Mouse (Mus musculus) neural tube, embryonic 12.5 days (tissue): ENCODE data around the gene Nr0b2. TPM values are rescaled to one million over a fixed set of nuclear protein-coding genes. Genes with fewer than 3 reads are reported as not detected.

Experiments used
- ATAC-seq: fragments of 200-750 bp; cut with Nextera tagmentation; 2 replicates; pipeline ENCODE4 v1.8.0; 2017; ENCODE audit warnings: low read depth, mild to moderate bottlenecking, moderate TSS enrichment, moderate library complexity; ENCODE audit not compliant: low FRiP score
- H3K27ac ChIP-seq: fragments of 300-500 bp; sonication (generic); 2 replicates; pipeline ENCODE4 v1.5.1; 2016
- H3K27me3 ChIP-seq: fragments of 300-500 bp; sonication (generic); replicated peaks from 2 replicates; pipeline ENCODE4 v1.6.1; 2016; ENCODE audit warnings: mild to moderate bottlenecking
- H3K36me3 ChIP-seq: fragments of 300-500 bp; sonication (generic); 2 replicates; pipeline ENCODE4 v1.6.1; 2016; ENCODE audit warnings: mild to moderate bottlenecking
- H3K4me1 ChIP-seq: fragments of 300-500 bp; sonication (generic); 2 replicates; pipeline ENCODE4 v1.6.1; 2016
- H3K4me2 ChIP-seq: fragments of 300-500 bp; sonication (generic); replicated peaks from 2 replicates; pipeline ENCODE4 v1.6.1; 2016; ENCODE audit warnings: mild to moderate bottlenecking
- H3K4me3 ChIP-seq: fragments of 300-500 bp; sonication (generic); 2 replicates; pipeline ENCODE4 v1.5.1; 2016
- H3K9ac ChIP-seq: fragments of 300-500 bp; sonication (generic); 2 replicates; pipeline ENCODE4 v1.6.1; 2016; ENCODE audit warnings: mild to moderate bottlenecking
- H3K9me3 ChIP-seq: fragments of 300-500 bp; sonication (generic); 2 replicates; pipeline ENCODE4 v1.6.1; 2016; ENCODE audit warnings: mild to moderate bottlenecking
- WGBS: fragments of 180-500 bp; shearing (Covaris S2); methylation state at CpG from one replicate; pipeline ENCODE4 v1.1.7; 2016; 5-methylcytosine and 5-hydroxymethylcytosine counted together
- microRNA-seq: library from miRNA; unstranded; fragments of <30 nt; microRNA quantifications from one replicate; pipeline ENCODE4, GENCODE M21; 2017
- polyA plus RNA-seq: library from polyadenylated mRNA; unstranded; fragments of >200 nt; fragmentation: Nextera tagmentation; extraction: Ambion mirVana; gene quantifications from 2 replicates; pipeline ENCODE4 v1.2.1, GENCODE M21; 2016

The Nr0b2 gene
- polyA plus RNA-seq, 1 experiment from 2014 or later, result not detected

DNA sequence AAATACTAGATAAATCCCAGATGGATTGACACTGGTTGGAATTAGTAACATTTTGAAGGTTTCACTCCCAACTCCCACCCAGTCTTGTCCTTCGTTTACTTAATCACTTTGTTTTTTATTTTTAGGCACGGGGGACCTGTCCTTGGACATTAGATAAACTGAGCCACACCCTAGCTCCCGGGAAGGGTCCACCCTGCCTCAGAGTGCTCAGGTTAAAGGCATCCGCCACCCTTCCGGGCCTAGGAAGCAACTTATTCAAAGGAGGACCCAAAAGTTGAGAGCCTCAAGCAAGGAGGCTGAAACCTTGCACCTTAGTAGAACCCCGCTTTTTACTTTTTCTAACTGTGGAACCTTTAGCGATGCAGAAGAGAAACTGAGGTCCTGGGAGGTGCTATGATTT, 45.9 kb downstream of the Nr0b2 start:
- Histone ChIP-seq H3K9ac (peak overlapping the region; percentile 53; the same call in 1 of the 2 replicates), H3K9me3 (no peaks in the 10 kb centered on the region), H3K4me3 (peak overlapping the region; percentile 40), H3K4me1 (peaks cover 16% of the 10 kb centered on the region), H3K36me3 (peaks cover 6% of the 10 kb centered on the region; the same call in 1 of the 2 replicates), H3K27me3 (peaks cover 58% of the 10 kb centered on the region), H3K27ac (no peak overlapping the region), H3K4me2 (peak overlapping the region; percentile 68)
- ATAC-seq, result no peak
- 25% methylated on average over 7 of the region's 7 CpGs for WGBS

DNA sequence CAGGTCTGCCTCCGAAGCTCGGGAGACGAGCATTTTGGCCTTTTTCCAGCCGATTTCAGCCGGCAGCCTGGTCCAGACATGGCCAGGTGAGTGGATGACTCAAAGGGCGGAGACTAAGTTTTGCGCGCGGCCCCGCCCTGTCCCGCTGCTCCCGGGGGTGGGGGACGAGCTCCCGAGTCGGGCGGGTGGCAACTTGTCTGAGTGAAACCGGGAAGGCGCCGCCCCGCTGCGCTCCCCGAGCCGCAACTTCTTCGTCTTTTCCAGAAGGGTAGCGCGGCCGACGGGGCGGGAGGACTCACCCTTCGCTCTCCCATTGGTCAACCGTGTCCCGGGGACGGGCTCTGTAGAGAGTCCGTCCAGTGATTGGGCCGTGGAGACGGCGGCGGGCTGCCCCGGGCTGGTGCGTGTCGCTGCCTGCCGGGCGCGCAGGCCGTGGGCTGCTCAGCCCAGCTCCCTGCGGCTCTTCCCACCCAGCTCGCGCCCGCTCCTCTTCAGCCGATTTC, 46.4 kb downstream of the Nr0b2 start:
- H3K4me3 ChIP-seq, result peak overlapping the region; percentile 40
- no peak overlapping the region for H3K27ac ChIP-seq
- peaks cover 8% of the 10 kb centered on the region; the same call in 1 of the 2 replicates for H3K36me3 ChIP-seq

DNA sequence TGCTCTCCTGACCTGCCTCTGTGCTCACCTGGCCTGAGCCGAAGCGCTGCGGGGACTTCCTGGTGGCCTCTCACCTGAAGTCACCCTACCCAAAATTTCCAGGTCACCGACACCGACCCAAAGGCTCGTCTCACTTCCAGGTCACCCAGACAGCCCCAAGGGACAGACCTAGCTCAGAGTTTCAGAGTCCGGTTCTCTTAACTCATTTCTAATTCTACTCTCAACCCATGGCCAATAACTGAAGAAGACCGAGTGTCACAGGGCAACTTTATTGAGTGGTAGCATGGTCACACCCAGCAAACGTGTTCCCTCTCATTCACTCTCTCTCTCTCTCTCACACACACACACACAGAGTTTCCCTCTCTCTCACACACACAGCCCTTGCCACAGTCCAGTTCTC, 47.1 kb downstream of the Nr0b2 start:
- Histone ChIP-seq H3K27ac (no peak overlapping the region), H3K4me1 (peaks cover 16% of the 10 kb centered on the region), H3K4me3 (peak overlapping the region; percentile 40; the same call in 1 of the 2 replicates), H3K36me3 (peaks cover 9% of the 10 kb centered on the region; the same call in 1 of the 2 replicates), H3K4me2 (peak overlapping the region; percentile 68), H3K9me3 (no peaks in the 10 kb centered on the region), H3K9ac (peak overlapping the region; percentile 21; the same call in 1 of the 2 replicates), H3K27me3 (peaks cover 58% of the 10 kb centered on the region)
- 19% methylated on average over 9 of the region's 9 CpGs for WGBS
- no peak for ATAC-seq

More for the DNA sequence above, 46.4 kb downstream of the Nr0b2 start:
- H3K4me2 ChIP-seq, result peak overlapping the region; percentile 68
- ATAC-seq, result peak; percentile 88
- H3K9me3 ChIP-seq, result no peaks in the 10 kb centered on the region
- H3K27me3 ChIP-seq, result peaks cover 58% of the 10 kb centered on the region
- H3K4me1 ChIP-seq, result peaks cover 16% of the 10 kb centered on the region
- WGBS, result under 1% methylated on average over 50 of the region's 50 CpGs
- H3K9ac ChIP-seq, result peak overlapping the region; percentile 53

DNA sequence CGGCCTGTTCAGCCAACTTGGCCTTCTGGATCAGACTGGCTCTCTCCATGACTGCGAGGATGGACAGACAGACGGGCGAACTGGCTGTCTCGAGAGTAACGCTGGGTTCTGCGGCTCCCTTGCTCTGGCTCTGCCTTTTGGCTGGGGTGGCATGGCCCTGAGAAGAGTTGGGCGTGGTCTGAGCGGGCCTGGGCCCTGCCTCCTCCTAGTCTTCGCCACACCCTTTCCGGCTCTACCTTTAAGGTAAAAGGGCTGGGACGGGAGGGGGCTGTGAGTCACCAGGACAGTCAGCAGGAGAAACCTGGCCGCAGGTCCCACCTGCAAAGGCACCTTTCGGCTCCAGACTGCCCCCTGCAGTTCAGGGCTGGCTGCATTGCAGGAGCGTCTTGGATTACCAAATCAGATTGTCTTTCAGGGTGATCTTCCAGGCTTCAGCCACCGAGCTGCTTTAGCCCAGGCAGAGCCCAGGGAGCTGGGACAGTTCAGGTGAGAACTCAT, 48.6 kb downstream of the Nr0b2 start, which contains the start of gene Sfn:
Gene Sfn, minus strand, starts transcription at position 448 of the 498 bp plus-strand sequence.
- Histone ChIP-seq H3K27ac (no peak within 1 kb of the TSS), H3K27me3 (peaks cover 58% of the 10 kb centered on the region), H3K36me3 (peaks cover 22% of the 10 kb centered on the region), H3K4me1 (peaks cover 16% of the 10 kb centered on the region), H3K9ac (no peak within 1 kb of the TSS), H3K9me3 (no peaks in the 10 kb centered on the region), H3K4me2 (peak within 1 kb of the TSS; percentile 16; the same call in 1 of the 2 replicates), H3K4me3 (no peak within 1 kb of the TSS)
- ATAC-seq, result no peak
- 2% methylated on average over 16 of the region's 16 CpGs for WGBS

DNA sequence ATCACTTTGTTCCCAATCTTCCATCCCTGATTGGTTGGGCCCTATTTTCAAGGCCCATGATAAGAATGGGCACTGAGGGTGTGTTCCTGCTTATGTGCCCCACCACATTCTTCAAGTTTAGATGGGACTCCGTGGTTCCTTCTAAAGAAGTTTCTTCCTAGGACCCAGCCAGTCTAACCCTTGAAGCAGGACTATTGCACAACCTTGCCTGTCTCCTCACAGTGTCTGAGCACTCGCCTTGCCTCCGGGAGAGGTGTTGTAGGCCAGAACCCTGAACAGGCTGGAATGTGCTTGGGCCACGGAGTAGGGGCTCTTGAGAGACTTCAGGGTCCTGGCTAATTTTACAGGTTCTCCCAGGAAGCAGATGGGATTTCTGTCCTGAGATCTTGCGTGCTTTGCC, 49.9 kb downstream of the Nr0b2 start:
- Histone ChIP-seq H3K27ac (no peak overlapping the region), H3K27me3 (peaks cover 55% of the 10 kb centered on the region), H3K4me3 (no peak overlapping the region), H3K9ac (no peak overlapping the region), H3K9me3 (no peaks in the 10 kb centered on the region), H3K4me2 (no peak overlapping the region), H3K36me3 (peaks cover 32% of the 10 kb centered on the region), H3K4me1 (peaks cover 16% of the 10 kb centered on the region)
- 91% methylated on average over 5 of the region's 5 CpGs for WGBS
- no peak for ATAC-seq

DNA sequence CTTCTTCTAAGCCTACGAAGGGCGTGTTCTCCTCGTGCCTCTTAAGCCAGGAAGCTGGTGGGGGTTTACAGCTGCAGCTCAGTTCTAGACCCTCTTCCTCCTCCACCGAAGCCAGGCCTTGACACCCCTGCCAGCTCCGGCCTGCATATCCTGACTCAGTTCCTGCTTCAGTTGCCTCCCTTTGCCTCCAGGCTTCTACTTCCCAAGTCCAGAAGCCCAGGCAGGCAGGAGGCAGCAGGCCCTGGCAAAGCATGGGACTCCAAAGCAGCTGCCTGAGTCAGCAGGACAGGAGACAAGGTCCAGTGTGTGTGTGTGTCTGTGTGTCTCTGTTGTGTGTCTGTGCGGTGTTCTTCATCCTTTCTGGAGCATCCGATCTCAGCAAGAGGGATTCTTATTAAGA, 51.0 kb downstream of the Nr0b2 start:
- WGBS, result 90% methylated on average over 7 of the region's 7 CpGs
- H3K9ac ChIP-seq, result no peak overlapping the region

DNA sequence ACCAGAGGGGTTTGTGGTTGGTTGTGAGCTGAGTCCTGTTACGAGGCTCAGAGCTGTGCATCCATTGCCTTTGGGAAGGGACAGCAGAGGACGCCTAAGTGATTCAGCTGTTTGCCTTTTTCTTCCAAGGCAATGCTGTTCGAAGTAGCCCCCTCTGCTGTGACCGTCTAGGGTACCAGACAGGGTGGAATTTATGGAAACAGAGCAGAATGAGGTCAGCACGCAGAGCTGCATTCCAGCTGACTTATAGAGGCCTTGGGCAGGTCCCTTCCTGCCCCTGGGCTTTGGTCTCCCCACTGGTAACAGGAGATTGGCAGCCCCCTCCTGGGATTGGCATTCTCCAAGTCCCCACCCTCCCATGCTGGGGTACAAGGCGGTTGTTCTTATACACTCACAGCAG, 51.7 kb downstream of the Nr0b2 start:
- WGBS, result 64% methylated on average over 6 of the region's 6 CpGs

More for the DNA sequence above, 51.0 kb downstream of the Nr0b2 start:
- Histone ChIP-seq H3K36me3 (peaks cover 38% of the 10 kb centered on the region), H3K4me1 (peaks cover 15% of the 10 kb centered on the region), H3K4me3 (no peak overlapping the region), H3K27me3 (peaks cover 44% of the 10 kb centered on the region), H3K27ac (no peak overlapping the region), H3K9me3 (no peaks in the 10 kb centered on the region), H3K4me2 (no peak overlapping the region)
- ATAC-seq, result no peak

DNA sequence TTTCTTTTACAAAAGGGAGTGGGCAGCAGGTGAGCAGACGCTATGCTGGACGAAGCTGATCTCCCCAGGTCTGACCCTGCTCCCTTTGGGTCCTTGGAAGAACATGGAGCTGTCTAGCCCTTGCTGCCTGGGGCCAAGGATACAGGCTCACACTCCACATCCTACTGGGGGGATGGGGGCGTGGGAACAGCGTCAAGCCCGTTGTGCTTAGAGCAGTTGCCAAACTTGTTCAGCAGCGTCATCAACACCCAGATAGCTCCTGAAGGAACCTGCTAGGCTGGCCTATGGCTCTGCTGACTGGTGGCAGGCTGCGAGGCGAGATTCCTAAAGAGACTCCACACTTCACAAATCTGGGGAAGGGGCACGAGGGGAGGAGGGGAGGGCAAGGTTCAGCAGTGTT, 52.2 kb downstream of the Nr0b2 start:
- H3K4me2 ChIP-seq, result no peak overlapping the region
- no peak for ATAC-seq
- WGBS, result 59% methylated on average over 9 of the region's 9 CpGs
- no peak overlapping the region for H3K27ac ChIP-seq
- H3K4me3 ChIP-seq, result no peak overlapping the region
- H3K9me3 ChIP-seq, result no peaks in the 10 kb centered on the region
- H3K4me1 ChIP-seq, result peaks cover 4% of the 10 kb centered on the region
- peaks cover 38% of the 10 kb centered on the region for H3K36me3 ChIP-seq
- peaks cover 32% of the 10 kb centered on the region for H3K27me3 ChIP-seq
- H3K9ac ChIP-seq, result no peak overlapping the region

More for the DNA sequence above, 51.7 kb downstream of the Nr0b2 start:
- no peak for ATAC-seq
- H3K4me2 ChIP-seq, result no peak overlapping the region
- H3K4me3 ChIP-seq, result no peak overlapping the region
- H3K4me1 ChIP-seq, result peaks cover 8% of the 10 kb centered on the region
- H3K9me3 ChIP-seq, result no peaks in the 10 kb centered on the region
- no peak overlapping the region for H3K9ac ChIP-seq
- H3K27me3 ChIP-seq, result peaks cover 37% of the 10 kb centered on the region
- no peak overlapping the region for H3K27ac ChIP-seq
- H3K36me3 ChIP-seq, result peaks cover 38% of the 10 kb centered on the region

Small RNAs within 50 kb of the gene (microRNA-seq; reads per million reads assigned to microRNA genes)
- not detected for gene Gm23158

Other genes with a start within 250 kb of the Nr0b2 start
- gene Wdtc1, start 199.9 kb upstream of the Nr0b2 start, polyA plus RNA-seq, result 22.3 and 28.3 TPM in 2 replicates
- 7.1 and 9.0 TPM in 2 replicates for gene Slc9a1, start 183.7 kb upstream of the Nr0b2 start, polyA plus RNA-seq
- gene Tent5b, start 73.2 kb upstream of the Nr0b2 start, polyA plus RNA-seq, result 0.29 and 0.66 TPM in 2 replicates
- 2.5 and 3.7 TPM in 2 replicates for gene Trnp1, start 54.8 kb upstream of the Nr0b2 start, polyA plus RNA-seq
- gene Kdf1, start 34.4 kb upstream of the Nr0b2 start, polyA plus RNA-seq, result 1.1 and 1.5 TPM in 2 replicates
- gene Nudc, start 7.4 kb upstream of the Nr0b2 start, polyA plus RNA-seq, result 335 and 339 TPM in 2 replicates
- gene Gpatch3, start 21.4 kb downstream of the Nr0b2 start, polyA plus RNA-seq, result 11.7 and 13.7 TPM in 2 replicates
- 22.7 and 24.7 TPM in 2 replicates for gene Gpn2, start 31.0 kb downstream of the Nr0b2 start, polyA plus RNA-seq
- 8.3 and 9.5 TPM in 2 replicates for gene Sfn, start 48.8 kb downstream of the Nr0b2 start, polyA plus RNA-seq
- gene Zdhhc18, start 96.8 kb downstream of the Nr0b2 start, polyA plus RNA-seq, result 9.9 and 11.5 TPM in 2 replicates
- 16.4 and 16.9 TPM in 2 replicates for gene Pigv, start 119.3 kb downstream of the Nr0b2 start, polyA plus RNA-seq
- 41.0 and 42.4 TPM in 2 replicates for gene Arid1a, start 203.4 kb downstream of the Nr0b2 start, polyA plus RNA-seq